Mouse (Mus musculus) CH12.LX (cell line): ENCODE results near the gene Jak1. TPM values are rescaled to one million over a fixed set of nuclear protein-coding genes. Genes with fewer than 3 reads are reported as not detected.

ENCODE experiments used
- DNase-seq: peaks from one replicate; pipeline ENCODE4 v3.0.0-alpha.2; 2013; ENCODE audit errors: extremely low read depth
- H3K27ac ChIP-seq: 2 replicates; pipeline ENCODE4 v1.5.1; 2012; ENCODE audit warnings: low read depth, mild to moderate bottlenecking, control low read depth, moderate library complexity; ENCODE audit not compliant: insufficient read depth
- H3K27me3 ChIP-seq: replicated peaks from 2 replicates; pipeline ENCODE3; 2012; ENCODE audit warnings: inconsistent platforms
- H3K36me3 ChIP-seq, 2 experiments: replicated peaks in 1 of 2; 2 replicates each; pipeline versions ENCODE3 to v1.6.1; 2012; ENCODE audit warnings: inconsistent platforms in 1 of 2, low read length in 1 of 2, mild to moderate bottlenecking in 1 of 2, mixed read lengths in 1 of 2, moderate library complexity in 1 of 2; ENCODE audit not compliant: control insufficient read depth in 1 of 2, insufficient read depth in 1 of 2
- H3K4me1 ChIP-seq, 2 experiments: 2 replicates each; pipeline ENCODE4 v1.6.1; 2012; ENCODE audit warnings: inconsistent platforms in 1 of 2, moderate library complexity in 1 of 2; ENCODE audit not compliant: insufficient read depth in 2 of 2, control insufficient read depth in 1 of 2
- H3K4me2 ChIP-seq: 2 replicates; pipeline ENCODE4 v1.6.1; 2012; ENCODE audit warnings: low read depth, mild to moderate bottlenecking, control low read depth; ENCODE audit not compliant: poor library complexity, insufficient read depth, severe bottlenecking
- H3K4me3 ChIP-seq, 3 experiments: fragments of 150-350 bp in 1 of 3; sonication (generic) in 1 of 3; replicated peaks in 1 of 3; 2 replicates each; pipeline versions ENCODE3 to v1.5.1; 2011 to 2012; ENCODE audit warnings: low read depth in 2 of 3, low read length in 2 of 3, mild to moderate bottlenecking in 2 of 3, moderate library complexity in 2 of 3, control low read depth in 1 of 3, improper control_type of control experiment in 1 of 3, inconsistent platforms in 1 of 3, mixed read lengths in 1 of 3; ENCODE audit not compliant: poor library complexity in 1 of 3
- H3K79me2 ChIP-seq: replicated peaks from 2 replicates; pipeline ENCODE4 v1.6.1; 2012; ENCODE audit warnings: mild to moderate bottlenecking, moderate library complexity; ENCODE audit not compliant: control insufficient read depth, poor library complexity, insufficient read depth, severe bottlenecking; ENCODE audit errors: extremely low read depth
- H3K9ac ChIP-seq: 2 replicates; pipeline ENCODE4 v1.6.1; 2012; ENCODE audit warnings: low read depth, mild to moderate bottlenecking, control low read depth, moderate library complexity; ENCODE audit not compliant: insufficient read depth
- H3K9me3 ChIP-seq: replicated peaks from 2 replicates; pipeline ENCODE3; 2012; ENCODE audit warnings: low read length, inconsistent platforms, mixed read lengths
- BHLHE40 ChIP-seq: IDR thresholded peaks from 2 replicates; pipeline ENCODE4 v1.6.1; 2011; ENCODE audit warnings: mild to moderate bottlenecking, low read depth, low read length, improper control_type of control experiment
- CHD2 ChIP-seq: IDR thresholded peaks from 2 replicates; pipeline ENCODE4 v1.6.1; 2011; ENCODE audit warnings: low read length, improper control_type of control experiment
- CTCF ChIP-seq, 2 experiments: IDR thresholded peaks in 1 of 2; conservative IDR thresholded peaks in 1 of 2; 2 replicates each; pipeline ENCODE4 v1.5.1; 2011 to 2012; ENCODE audit warnings: low read depth in 2 of 2, low read length in 2 of 2, improper control_type of control experiment in 1 of 2, inconsistent platforms in 1 of 2, mild to moderate bottlenecking in 1 of 2, moderate library complexity in 1 of 2
- E2F4 ChIP-seq: IDR thresholded peaks from 2 replicates; pipeline ENCODE4 v1.6.1; 2011; ENCODE audit warnings: low read depth, low read length, improper control_type of control experiment; ENCODE audit not compliant: insufficient replicate concordance
- EP300 ChIP-seq: IDR thresholded peaks from 2 replicates; pipeline ENCODE4 v1.6.1; 2011; ENCODE audit warnings: low read length, improper control_type of control experiment
- ETS1 ChIP-seq: conservative IDR thresholded peaks from 2 replicates; pipeline ENCODE4 v1.6.1; 2012; ENCODE audit warnings: low read depth, mild to moderate bottlenecking, inconsistent platforms, low read length, improper control_type of control experiment, moderate library complexity
- IRF4 ChIP-seq: IDR thresholded peaks from 2 replicates; pipeline ENCODE4 v1.6.1; 2014; ENCODE audit warnings: low read depth, mild to moderate bottlenecking, inconsistent platforms, low read length, improper control_type of control experiment
- JUN ChIP-seq: IDR thresholded peaks from 2 replicates; pipeline ENCODE4 v1.6.1; 2011; ENCODE audit warnings: low read depth, mild to moderate bottlenecking, low read length, improper control_type of control experiment, moderate library complexity; ENCODE audit not compliant: insufficient read depth
- JUND ChIP-seq: conservative IDR thresholded peaks from 2 replicates; pipeline ENCODE4 v1.6.1; 2011; ENCODE audit warnings: low read depth, low read length, improper control_type of control experiment
- KAT2A ChIP-seq: IDR thresholded peaks from 2 replicates; pipeline ENCODE4 v1.6.1; 2012; ENCODE audit warnings: low read length, improper control_type of control experiment, inconsistent platforms; ENCODE audit not compliant: insufficient replicate concordance
- MAX ChIP-seq: IDR thresholded peaks from 2 replicates; pipeline ENCODE4 v1.6.1; 2011; ENCODE audit warnings: low read length, improper control_type of control experiment
- MEF2A ChIP-seq: IDR thresholded peaks from 2 replicates; pipeline ENCODE4 v1.6.1; 2014; ENCODE audit warnings: low read depth, mild to moderate bottlenecking, inconsistent platforms, low read length, improper control_type of control experiment, borderline replicate concordance
- MYC ChIP-seq: IDR thresholded peaks from 2 replicates; pipeline ENCODE4 v1.6.1; 2011; ENCODE audit warnings: low read depth, mild to moderate bottlenecking, improper control_type of control experiment, low read length
- NELFE ChIP-seq: IDR thresholded peaks from 2 replicates; pipeline ENCODE4 v1.6.1; 2011; ENCODE audit warnings: low read depth, low read length, improper control_type of control experiment
- NRF1 ChIP-seq: IDR thresholded peaks from 2 replicates; pipeline ENCODE4 v1.6.1; 2014; ENCODE audit warnings: low read depth, mild to moderate bottlenecking, inconsistent platforms, low read length, improper control_type of control experiment, moderate library complexity
- PAX5 ChIP-seq: IDR thresholded peaks from 2 replicates; pipeline ENCODE4 v1.6.1; 2012; ENCODE audit warnings: low read length, inconsistent platforms, mixed read lengths
- POLR2AphosphoS2 ChIP-seq: IDR thresholded peaks from 2 replicates; pipeline ENCODE4 v1.6.1; 2011; ENCODE audit warnings: low read depth, low read length, improper control_type of control experiment
- RAD21 ChIP-seq: IDR thresholded peaks from 2 replicates; pipeline ENCODE4 v1.6.1; 2011; ENCODE audit warnings: low read depth, mild to moderate bottlenecking, low read length, improper control_type of control experiment, moderate library complexity
- SMC3 ChIP-seq: IDR thresholded peaks from 2 replicates; pipeline ENCODE4 v1.6.1; 2011; ENCODE audit warnings: low read depth, low read length, improper control_type of control experiment
- TBP ChIP-seq: conservative IDR thresholded peaks from 2 replicates; pipeline ENCODE4 v1.6.1; 2011; ENCODE audit warnings: low read depth, low read length, improper control_type of control experiment
- UBTF ChIP-seq: IDR thresholded peaks from 2 replicates; pipeline ENCODE4 v1.6.1; 2012; ENCODE audit warnings: low read depth, mild to moderate bottlenecking, inconsistent platforms, low read length, improper control_type of control experiment, moderate library complexity
- USF1 ChIP-seq: IDR thresholded peaks from 2 replicates; pipeline ENCODE4 v1.6.1; 2014; ENCODE audit warnings: low read depth, mild to moderate bottlenecking, inconsistent platforms, low read length, improper control_type of control experiment
- ZKSCAN1 ChIP-seq: IDR thresholded peaks from 2 replicates; pipeline ENCODE4 v1.6.1; 2012; ENCODE audit warnings: low read depth, inconsistent platforms, low read length, improper control_type of control experiment, borderline replicate concordance
- ZNF384 ChIP-seq: IDR thresholded peaks from 2 replicates; pipeline ENCODE4 v1.6.1; 2012; ENCODE audit warnings: low read depth, low read length, improper control_type of control experiment, inconsistent platforms
- dilution Hi-C: fragments of 300-500 bp; cut with MboI; formaldehyde crosslinking; loops from 2 replicates; pipeline ENCODE4 v1.14.3; 2020; ENCODE audit warnings: low sequenced_read_pairs; ENCODE audit not compliant: extremely low pct_unique_long_range_greater_than_20kb, extremely low pct_ligation_motif_present
- in situ Hi-C: fragments of 300-500 bp; cut with MboI; formaldehyde crosslinking; loops from 3 replicates; pipeline ENCODE4 v1.14.3; 2019; ENCODE audit warnings: low sequenced_read_pairs, low pct_ligation_motif_present, low pct_unique_long_range_greater_than_20kb, mixed read lengths
- polyA plus RNA-seq: library from polyadenylated mRNA; unstranded; fragments of >175 nt; gene quantifications from 2 replicates; pipeline ENCODE4 v1.2.1, GENCODE M21; 2012; ENCODE audit warnings: low read depth; ENCODE audit not compliant: insufficient read length
- total RNA-seq, 2 experiments: library from RNA; depleted of rRNA; stranded (reverse); fragments of 300-350 nt in 1 of 2; fragments of >200 nt in 1 of 2; gene quantifications; 2 replicates each; pipeline ENCODE4 v1.2.3; 2012 to 2014

Gene Jak1
- total and polyA plus RNA-seq, 3 experiments = 28.6 to 51.4 (median 33.9) TPM

GRCm38 (mm10) chr4:101146047-101146745 is 118.9 kb downstream of the Jak1 start:
- no peaks in the 10 kb centered on the region for H3K79me2 ChIP-seq
- TF ChIP-seq MEF2A (no peak), RAD21 (peak; percentile 92), CTCF (conservative IDR thresholded peaks at IDR 0.05 in 1 of 2, IDR thresholded peaks at IDR 0.05 in 1 of 2; ENCODE audit: low read depth in 2 of 2, low read length in 2 of 2) (peak; percentile 77 to 88), SMC3 (peak; percentile 83), JUND (no peak)
- H3K4me3 ChIP-seq = no peak overlapping the region
- H3K4me2 ChIP-seq = peak overlapping the region; percentile 37
- no peaks in the 10 kb centered on the region for H3K9me3 ChIP-seq
- in situ Hi-C loops = loop anchor here (10.0 kb wide), 1 partner anchor 151 kb away; no protein-coding TSS in a partner anchor
- DNase-seq = peak; percentile 79
- no peaks in the 10 kb centered on the region for H3K27me3 ChIP-seq
- H3K36me3 ChIP-seq = peaks cover 0 to 23% of the 10 kb centered on the region in 2 experiments
- H3K4me1 ChIP-seq = peaks cover 9 to 39% of the 10 kb centered on the region in 2 experiments
- H3K9ac ChIP-seq = no peak overlapping the region
- no peak overlapping the region for H3K27ac ChIP-seq
- dilution Hi-C loops = no loop called here

- no peak for TF ChIP-seq MYC
- peaks cover 0 to 9% of the 10 kb centered on the region in 2 experiments for H3K36me3 ChIP-seq
- no peak overlapping the region for H3K9ac ChIP-seq
- H3K4me1 ChIP-seq = peaks cover 10 to 38% of the 10 kb centered on the region in 2 experiments
- no peak for DNase-seq
- dilution Hi-C loops (no loop called here), in situ Hi-C loops (loop anchor here (10.0 kb wide), 1 partner anchor 150 kb away; no protein-coding TSS in a partner anchor)
- H3K79me2 ChIP-seq = no peaks in the 10 kb centered on the region
- no peak overlapping the region for H3K4me3 ChIP-seq
- no peak overlapping the region for H3K4me2 ChIP-seq
- no peaks in the 10 kb centered on the region for H3K27me3 ChIP-seq
- H3K9me3 ChIP-seq = no peaks in the 10 kb centered on the region
- H3K27ac ChIP-seq = no peak overlapping the region
Measured at GRCm38 (mm10) chr4:101144790-101145189, 120.3 kb downstream of the Jak1 start.

- Histone ChIP-seq H3K9me3 (no peaks in the 10 kb centered on the region), H3K9ac (no peak overlapping the region), H3K79me2 (no peaks in the 10 kb centered on the region), H3K27me3 (no peaks in the 10 kb centered on the region), H3K4me1 (peaks cover 10 to 38% of the 10 kb centered on the region in 2 experiments), H3K36me3 (peaks cover 0 to 5% of the 10 kb centered on the region in 2 experiments), H3K4me3 (no peak overlapping the region), H3K27ac (no peak overlapping the region), H3K4me2 (no peak overlapping the region)
- in situ Hi-C loops (loop anchor here (10.0 kb wide), 1 partner anchor 150 kb away; no protein-coding TSS in a partner anchor), dilution Hi-C loops (no loop called here)
- no peak for DNase-seq
- TF ChIP-seq TBP (no peak), NRF1 (no peak), ZNF384 (no peak), JUN (no peak), BHLHE40 (no peak), ETS1 (no peak), ZKSCAN1 (no peak), USF1 (no peak), JUND (no peak), MAX (no peak), NELFE (no peak), E2F4 (no peak), UBTF (no peak), IRF4 (no peak), KAT2A (no peak), POLR2AphosphoS2 (no peak), PAX5 (no peak), CHD2 (no peak), MYC (no peak), EP300 (no peak)
Measured at GRCm38 (mm10) chr4:101144361-101144760, 120.7 kb downstream of the Jak1 start.
